Mouse (Mus musculus): ENCODE data around the gene Nfil3. TPM values are rescaled to one million over a fixed set of nuclear protein-coding genes. Genes with fewer than 3 reads are reported as not detected.
A peak's percentile ranks its signal among the peaks of the same experiment; 100 is the strongest.

Gene Nfil3
- polyA plus RNA-seq, 1 experiment from 2014 or later = 44.8 TPM

DNA sequence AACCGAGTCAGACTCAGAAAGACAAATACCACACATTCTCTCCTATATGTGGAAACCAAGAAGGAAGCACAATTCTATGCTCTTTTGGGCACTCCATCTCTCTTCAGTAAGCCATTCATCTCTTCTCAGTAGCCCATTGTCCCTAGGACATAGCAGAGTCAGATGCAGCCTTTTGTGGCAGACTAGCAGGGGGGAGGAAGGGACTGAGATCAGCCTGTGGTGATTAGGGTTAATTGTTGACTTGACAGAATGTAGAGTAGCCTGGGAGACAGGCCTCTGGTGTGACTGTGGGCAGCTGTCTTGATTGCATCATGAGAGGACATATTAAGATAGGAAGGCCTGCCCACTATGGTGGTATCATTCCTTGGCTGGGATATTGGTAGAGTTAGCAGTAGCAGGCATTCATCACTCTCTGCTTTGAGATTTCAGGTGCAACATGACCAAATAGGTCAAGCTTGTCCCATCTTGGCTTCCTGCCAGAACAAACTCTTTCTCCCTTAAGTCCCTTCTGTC, 37.9 kb downstream of the Nfil3 start:
- no peak overlapping the region for H3K4me2 ChIP-seq (ENCODE audit: low read length)
- no peak overlapping the region for H3K9ac ChIP-seq (replicated peaks; ENCODE audit: low read length)
- no peaks in the 10 kb centered on the region for H3K36me3 ChIP-seq (ENCODE audit: control insufficient read depth, insufficient read depth, low read length)
- no peaks in the 10 kb centered on the region for H3K4me1 ChIP-seq (ENCODE audit: control insufficient read depth, insufficient read depth, low read length)
- H3K27ac ChIP-seq (replicated peaks; ENCODE audit: low read depth, low read length) = no peak overlapping the region
- ATAC-seq (ENCODE audit: low FRiP score, low TSS enrichment) = no peak
- no peaks in the 10 kb centered on the region for H3K27me3 ChIP-seq (ENCODE audit: control insufficient read depth, insufficient read depth, low read length)
- H3K9me3 ChIP-seq (ENCODE audit: control insufficient read depth, low read length) = no peaks in the 10 kb centered on the region
- H3K4me3 ChIP-seq (replicated peaks; ENCODE audit: low read depth, low read length) = no peak overlapping the region
- no peak for DNase-seq
- 67% methylated on average over 1 of the region's 1 CpGs for WGBS

DNA sequence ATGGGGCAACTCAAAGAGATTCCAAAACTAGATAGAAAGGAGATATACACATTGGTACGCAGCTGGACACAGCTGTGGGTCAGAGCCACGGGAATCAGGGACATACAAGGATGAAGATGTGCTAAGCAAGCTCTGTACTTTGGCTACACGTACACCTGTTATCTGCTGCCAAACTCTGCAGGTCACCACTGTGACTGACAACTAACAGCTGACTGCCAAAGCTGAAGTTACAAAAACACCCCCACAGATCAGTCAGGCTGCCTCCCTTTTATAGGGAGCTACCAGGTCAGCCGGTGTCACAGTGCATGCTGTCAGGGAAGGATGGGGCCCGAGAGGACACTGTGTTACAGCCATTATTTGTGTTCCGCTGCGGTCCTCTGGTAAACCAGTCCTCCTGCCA, 39.9 kb downstream of the Nfil3 start:
- Histone ChIP-seq H3K9me3 (ENCODE audit: control insufficient read depth, low read length) (no peaks in the 10 kb centered on the region), H3K27ac (replicated peaks; ENCODE audit: low read depth, low read length) (no peak overlapping the region), H3K36me3 (ENCODE audit: control insufficient read depth, insufficient read depth, low read length) (no peaks in the 10 kb centered on the region), H3K4me3 (replicated peaks; ENCODE audit: low read depth, low read length) (no peak overlapping the region), H3K4me2 (ENCODE audit: low read length) (no peak overlapping the region), H3K27me3 (ENCODE audit: control insufficient read depth, insufficient read depth, low read length) (no peaks in the 10 kb centered on the region), H3K4me1 (ENCODE audit: control insufficient read depth, insufficient read depth, low read length) (no peaks in the 10 kb centered on the region), H3K9ac (replicated peaks; ENCODE audit: low read length) (no peak overlapping the region)
- no peak for ATAC-seq (ENCODE audit: low FRiP score, low TSS enrichment)
- WGBS = 84% methylated on average over 7 of the region's 7 CpGs
- DNase-seq = no peak

DNA sequence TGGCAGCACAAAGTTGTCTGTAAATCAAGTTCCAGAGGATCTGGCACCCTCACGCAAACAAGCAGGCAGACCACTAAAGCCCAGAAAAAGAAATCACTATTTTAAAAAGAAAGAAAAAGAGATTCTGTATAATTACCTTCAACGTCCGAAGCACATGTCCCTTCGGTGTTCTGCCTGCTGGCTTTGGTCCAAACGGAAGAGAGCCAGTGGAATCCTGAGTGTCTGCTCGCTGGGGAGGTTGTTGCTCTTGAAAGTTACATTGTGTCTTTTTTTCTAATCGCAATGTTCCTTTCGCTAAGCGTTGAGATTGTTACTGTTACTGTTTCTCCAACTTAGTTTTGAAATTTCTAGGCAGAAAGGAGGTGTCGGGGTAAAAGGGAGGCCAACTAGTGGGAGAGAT, 50.3 kb downstream of the Nfil3 start:
- Histone ChIP-seq H3K4me1 (ENCODE audit: control insufficient read depth, insufficient read depth, low read length) (peaks cover 17% of the 10 kb centered on the region), H3K9ac (replicated peaks; ENCODE audit: low read length) (no peak overlapping the region), H3K27me3 (ENCODE audit: control insufficient read depth, insufficient read depth, low read length) (no peaks in the 10 kb centered on the region), H3K4me2 (ENCODE audit: low read length) (no peak overlapping the region), H3K27ac (replicated peaks; ENCODE audit: low read depth, low read length) (no peak overlapping the region), H3K36me3 (ENCODE audit: control insufficient read depth, insufficient read depth, low read length) (no peaks in the 10 kb centered on the region), H3K4me3 (replicated peaks; ENCODE audit: low read depth, low read length) (no peak overlapping the region), H3K9me3 (ENCODE audit: control insufficient read depth, low read length) (no peaks in the 10 kb centered on the region)
- ATAC-seq (ENCODE audit: low FRiP score, low TSS enrichment) = no peak
- 52% methylated on average over 10 of the region's 10 CpGs for WGBS
- DNase-seq = no peak

DNA sequence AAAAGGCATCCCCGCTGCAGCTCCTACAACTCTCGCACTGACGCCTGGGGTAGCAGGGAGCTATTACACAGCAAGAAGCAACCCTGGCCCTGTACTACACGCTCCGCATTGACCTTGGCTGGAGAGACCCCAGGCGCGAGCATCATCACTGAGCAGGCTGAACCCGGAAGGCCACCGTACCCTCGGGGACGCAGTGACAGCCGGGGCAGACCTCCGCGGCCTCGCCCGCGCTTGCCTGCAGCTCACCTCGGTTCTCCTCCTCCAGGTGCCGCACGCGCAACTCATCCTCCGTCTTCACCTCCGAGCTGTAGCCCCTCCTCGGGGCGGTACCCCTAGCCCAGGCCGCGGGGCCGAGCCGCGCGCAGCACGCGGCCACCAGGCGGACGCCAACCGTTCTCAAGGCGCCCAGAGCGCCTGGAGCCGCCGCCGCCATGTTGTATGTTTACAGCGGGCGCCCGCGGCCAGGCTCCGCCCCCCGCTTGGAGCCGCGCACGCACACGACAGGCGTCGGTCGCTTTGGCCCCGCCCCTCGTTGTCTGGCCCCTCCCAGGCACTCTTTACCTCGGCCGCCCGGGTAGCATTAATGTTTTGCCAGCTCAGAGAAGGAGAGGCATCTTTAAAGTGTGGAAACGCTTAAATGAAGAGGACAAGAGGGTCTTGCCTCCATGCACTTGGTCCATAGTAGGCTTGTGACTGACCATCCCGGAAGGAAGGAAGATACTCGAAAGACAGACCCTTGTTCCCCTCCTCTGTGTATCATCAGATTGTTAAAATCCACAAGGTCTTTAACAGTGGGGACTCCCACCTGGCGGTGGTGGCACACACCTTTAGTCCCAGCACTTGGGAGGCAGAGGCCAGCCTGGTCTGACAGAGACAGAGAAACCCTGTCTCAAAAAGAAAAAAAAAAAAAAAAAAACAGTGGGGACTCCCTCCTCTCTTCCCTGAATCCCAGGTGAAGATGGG, 51.4 kb downstream of the Nfil3 start, which contains the start of gene Auh:
TSS of gene Auh (minus strand) at position 473 of the 963 bp plus-strand sequence.
- WGBS = under 1% methylated on average over 63 of the region's 63 CpGs
- Histone ChIP-seq H3K4me2 (ENCODE audit: low read length) (peak within 1 kb of the TSS; percentile 59), H3K9ac (replicated peaks; ENCODE audit: low read length) (peak within 1 kb of the TSS; percentile 72), H3K36me3 (ENCODE audit: control insufficient read depth, insufficient read depth, low read length) (no peaks in the 10 kb centered on the region), H3K4me1 (ENCODE audit: control insufficient read depth, insufficient read depth, low read length) (peaks cover 17% of the 10 kb centered on the region), H3K9me3 (ENCODE audit: control insufficient read depth, low read length) (no peaks in the 10 kb centered on the region), H3K27me3 (ENCODE audit: control insufficient read depth, insufficient read depth, low read length) (no peaks in the 10 kb centered on the region), H3K4me3 (replicated peaks; ENCODE audit: low read depth, low read length) (peak within 1 kb of the TSS; percentile 84), H3K27ac (replicated peaks; ENCODE audit: low read depth, low read length) (peak within 1 kb of the TSS; percentile 86)
- ATAC-seq (ENCODE audit: low FRiP score, low TSS enrichment) (peak; percentile 97), DNase-seq (peak; percentile 97)

DNA sequence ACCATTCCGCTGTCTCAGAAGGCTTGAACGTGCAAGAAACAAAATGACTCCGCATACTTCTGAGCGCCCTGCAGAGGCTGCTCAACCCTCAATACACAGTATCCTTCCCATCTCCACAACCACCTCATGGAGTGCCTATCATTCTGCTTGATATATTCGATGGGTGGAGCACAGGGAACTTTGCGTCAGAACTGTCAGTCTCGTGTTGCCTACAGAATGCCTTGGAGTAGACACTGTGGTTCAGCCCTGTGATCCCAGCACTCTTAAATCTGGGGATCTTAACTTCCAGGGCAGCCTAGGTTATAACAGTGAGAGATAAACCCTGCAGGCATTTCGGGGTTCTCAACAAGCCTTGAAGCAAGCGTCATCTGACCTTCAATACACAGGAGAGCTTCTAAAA, 52.5 kb downstream of the Nfil3 start:
- H3K36me3 ChIP-seq (ENCODE audit: control insufficient read depth, insufficient read depth, low read length) = no peaks in the 10 kb centered on the region
- ATAC-seq (ENCODE audit: low FRiP score, low TSS enrichment) (no peak), DNase-seq (no peak)
- no peaks in the 10 kb centered on the region for H3K9me3 ChIP-seq (ENCODE audit: control insufficient read depth, low read length)
- peak overlapping the region; percentile 84 for H3K4me3 ChIP-seq (replicated peaks; ENCODE audit: low read depth, low read length)
- H3K4me1 ChIP-seq (ENCODE audit: control insufficient read depth, insufficient read depth, low read length) = peaks cover 17% of the 10 kb centered on the region
- H3K27ac ChIP-seq (replicated peaks; ENCODE audit: low read depth, low read length) = no peak overlapping the region
- WGBS = 69% methylated on average over 9 of the region's 9 CpGs
- H3K9ac ChIP-seq (replicated peaks; ENCODE audit: low read length) = peak overlapping the region; percentile 72; the same call in 1 of the 2 replicates
- H3K4me2 ChIP-seq (ENCODE audit: low read length) = peak overlapping the region; percentile 59
- no peaks in the 10 kb centered on the region for H3K27me3 ChIP-seq (ENCODE audit: control insufficient read depth, insufficient read depth, low read length)

DNA sequence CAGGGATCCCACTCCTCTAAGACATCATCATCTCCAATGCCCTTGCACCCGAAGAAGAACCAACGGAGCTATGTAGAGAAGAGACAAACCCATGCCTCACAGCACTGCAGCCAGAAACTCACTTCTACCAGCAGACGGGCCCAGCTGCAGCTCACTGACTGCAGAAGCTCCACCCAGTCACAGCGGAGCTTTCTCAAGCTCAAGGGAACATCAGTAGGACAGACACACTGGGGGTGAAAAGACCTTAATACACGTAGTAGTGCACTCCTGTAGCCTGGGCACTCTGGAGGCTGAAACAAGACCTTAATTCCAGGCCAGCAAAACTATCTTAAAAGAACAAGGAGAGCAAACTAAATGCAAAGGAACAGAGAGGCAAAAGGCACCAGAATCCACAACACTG, 56.4 kb downstream of the Nfil3 start:
- peaks cover 17% of the 10 kb centered on the region for H3K4me1 ChIP-seq (ENCODE audit: control insufficient read depth, insufficient read depth, low read length)
- H3K36me3 ChIP-seq (ENCODE audit: control insufficient read depth, insufficient read depth, low read length) = no peaks in the 10 kb centered on the region
- no peaks in the 10 kb centered on the region for H3K27me3 ChIP-seq (ENCODE audit: control insufficient read depth, insufficient read depth, low read length)
- ATAC-seq (ENCODE audit: low FRiP score, low TSS enrichment) (no peak), DNase-seq (no peak)
- no peak overlapping the region for H3K27ac ChIP-seq (replicated peaks; ENCODE audit: low read depth, low read length)
- WGBS = 83% methylated on average over 5 of the region's 5 CpGs
- no peak overlapping the region for H3K9ac ChIP-seq (replicated peaks; ENCODE audit: low read length)
- H3K9me3 ChIP-seq (ENCODE audit: control insufficient read depth, low read length) = no peaks in the 10 kb centered on the region
- H3K4me3 ChIP-seq (replicated peaks; ENCODE audit: low read depth, low read length) = no peak overlapping the region
- no peak overlapping the region for H3K4me2 ChIP-seq (ENCODE audit: low read length)

DNA sequence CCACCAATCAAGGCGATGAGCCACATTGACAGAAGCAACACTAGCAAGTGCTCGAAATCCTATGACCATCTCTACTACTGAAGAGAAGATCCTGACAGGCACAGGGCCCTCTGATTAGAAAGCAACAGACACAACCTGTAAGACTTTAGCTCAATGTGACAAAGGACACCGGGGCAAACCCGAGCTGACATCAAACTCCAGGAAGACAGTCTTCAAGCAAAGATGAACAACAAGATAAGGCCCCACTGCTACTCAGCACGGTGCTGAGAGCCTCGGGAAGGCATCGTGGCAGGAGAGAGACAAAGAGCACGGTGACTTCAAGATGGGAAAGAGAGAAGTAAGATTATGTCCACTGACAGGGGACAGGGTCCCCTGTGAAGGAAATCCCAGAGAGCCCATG, 58.9 kb downstream of the Nfil3 start:
- H3K27me3 ChIP-seq (ENCODE audit: control insufficient read depth, insufficient read depth, low read length) = no peaks in the 10 kb centered on the region
- H3K27ac ChIP-seq (replicated peaks; ENCODE audit: low read depth, low read length) = no peak overlapping the region
- no peak overlapping the region for H3K9ac ChIP-seq (replicated peaks; ENCODE audit: low read length)
- ATAC-seq (ENCODE audit: low FRiP score, low TSS enrichment) (no peak), DNase-seq (no peak)
- no peaks in the 10 kb centered on the region for H3K9me3 ChIP-seq (ENCODE audit: control insufficient read depth, low read length)
- no peaks in the 10 kb centered on the region for H3K36me3 ChIP-seq (ENCODE audit: control insufficient read depth, insufficient read depth, low read length)
- no peak overlapping the region for H3K4me3 ChIP-seq (replicated peaks; ENCODE audit: low read depth, low read length)
- no peak overlapping the region for H3K4me2 ChIP-seq (ENCODE audit: low read length)
- no peaks in the 10 kb centered on the region for H3K4me1 ChIP-seq (ENCODE audit: control insufficient read depth, insufficient read depth, low read length)
- 94% methylated on average over 8 of the region's 8 CpGs for WGBS

DNA sequence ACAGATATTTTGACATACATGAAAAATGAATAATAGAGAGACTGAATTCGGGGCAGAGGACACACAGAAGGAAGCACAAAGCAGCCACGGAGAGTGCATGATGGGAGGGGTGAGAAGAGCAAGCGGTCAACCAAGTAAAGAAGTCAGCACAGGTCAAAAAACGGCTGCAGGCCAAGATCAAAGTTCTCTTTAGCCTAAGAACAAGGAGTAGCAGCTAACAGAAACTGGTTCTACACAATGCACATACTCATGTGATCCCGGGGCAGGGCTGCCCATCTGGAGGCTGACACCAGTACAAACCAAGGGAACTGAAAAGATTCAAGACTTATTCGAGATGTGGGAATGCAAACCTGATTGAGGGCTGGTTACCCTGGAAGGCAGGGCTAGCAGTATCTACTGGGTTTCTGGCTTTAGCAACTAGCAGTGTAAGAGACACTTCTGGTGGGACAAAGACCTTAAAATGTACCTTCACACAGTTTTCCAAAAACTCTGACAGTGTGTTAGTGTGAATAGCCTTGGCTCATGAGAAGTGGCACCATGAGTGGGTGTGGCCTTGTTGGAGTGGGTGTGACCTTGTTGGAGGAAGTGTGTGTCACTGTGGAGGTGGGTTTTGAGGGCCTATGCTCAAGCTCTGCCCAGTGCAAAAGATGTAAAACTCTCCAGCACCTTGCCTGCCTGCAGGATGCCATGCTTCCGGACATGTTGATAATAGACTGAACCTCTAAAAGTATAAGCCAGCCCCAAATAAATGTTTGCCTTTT, 59.6 kb downstream of the Nfil3 start:
- Histone ChIP-seq H3K9ac (replicated peaks; ENCODE audit: low read length) (no peak overlapping the region), H3K4me2 (ENCODE audit: low read length) (no peak overlapping the region), H3K27ac (replicated peaks; ENCODE audit: low read depth, low read length) (no peak overlapping the region), H3K4me1 (ENCODE audit: control insufficient read depth, insufficient read depth, low read length) (0 out of 2 replicates have a peak, but pooled peaks cover 4% of the 10 kb centered on the region), H3K36me3 (ENCODE audit: control insufficient read depth, insufficient read depth, low read length) (no peaks in the 10 kb centered on the region), H3K27me3 (ENCODE audit: control insufficient read depth, insufficient read depth, low read length) (no peaks in the 10 kb centered on the region), H3K4me3 (replicated peaks; ENCODE audit: low read depth, low read length) (no peak overlapping the region), H3K9me3 (ENCODE audit: control insufficient read depth, low read length) (no peaks in the 10 kb centered on the region)
- no peak for ATAC-seq (ENCODE audit: low FRiP score, low TSS enrichment)
- 78% methylated on average over 7 of the region's 7 CpGs for WGBS
- no peak for DNase-seq

All from midbrain, embryonic 14.5 days (tissue).